Mouse (Mus musculus) megakaryocyte, embryonic 14.5 days (primary cell): Measurements from ENCODE around the gene Gipc1. TPM values are rescaled to one million over a fixed set of nuclear protein-coding genes. Genes with fewer than 3 reads are reported as not detected.

ENCODE experiments used
- H3K27me3 ChIP-seq: replicated peaks from 2 replicates; pipeline ENCODE3; 2012; ENCODE audit warnings: inconsistent platforms
- H3K36me3 ChIP-seq: replicated peaks from 2 replicates; pipeline ENCODE3; 2012; ENCODE audit warnings: low read length, inconsistent platforms, mixed read lengths
- H3K4me1 ChIP-seq: 2 replicates; pipeline ENCODE4 v1.6.1; 2012; ENCODE audit warnings: inconsistent platforms
- H3K4me3 ChIP-seq: replicated peaks from 2 replicates; pipeline ENCODE3; 2012; ENCODE audit warnings: moderate library complexity, mild to moderate bottlenecking, inconsistent platforms
- H3K9me3 ChIP-seq: 2 replicates; pipeline ENCODE4 v1.6.1; 2012; ENCODE audit warnings: inconsistent platforms
- FLI1 ChIP-seq: IDR thresholded peaks from 2 replicates; pipeline ENCODE4 v1.6.1; 2012; ENCODE audit warnings: low read length, inconsistent platforms, mixed read lengths
- GATA1 ChIP-seq: IDR thresholded peaks from 3 replicates; pipeline ENCODE4 v1.6.1; 2012; ENCODE audit warnings: mixed read lengths, low read length, inconsistent platforms, borderline replicate concordance
- polyA plus RNA-seq: library from polyadenylated mRNA; stranded (reverse); fragments of >175 nt; gene quantifications from 2 replicates; pipeline ENCODE4 v1.2.3, GENCODE M21; 2012; ENCODE audit warnings: low replicate concordance; ENCODE audit not compliant: insufficient read depth

Gipc1 gene
- polyA plus RNA-seq, 1 experiment, result 306 TPM

DNA sequence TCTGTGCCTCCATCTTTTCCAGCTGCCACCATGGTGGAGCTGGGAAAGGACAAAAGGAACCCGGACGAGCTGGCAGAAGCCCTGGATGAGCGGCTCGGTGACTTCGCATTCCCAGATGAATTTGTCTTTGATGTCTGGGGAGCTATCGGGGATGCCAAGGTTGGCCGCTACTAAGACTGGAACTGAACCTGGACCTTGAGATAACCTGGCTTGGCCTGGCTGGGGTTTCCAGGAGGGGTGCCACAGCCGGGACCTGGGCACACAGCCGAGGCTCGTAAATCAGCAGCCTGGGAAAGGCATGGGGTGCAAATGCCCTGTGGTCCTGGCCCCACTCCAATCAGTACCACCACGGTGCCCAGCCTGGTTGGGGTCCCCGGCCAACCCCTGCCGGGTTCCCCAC lies 11.6 kb downstream of the Gipc1 start:
- Histone ChIP-seq H3K4me1 (peaks cover 61% of the 10 kb centered on the region), H3K9me3 (0 out of 2 replicates have a peak, but pooled peaks cover 7% of the 10 kb centered on the region), H3K4me3 (no peak overlapping the region), H3K27me3 (no peaks in the 10 kb centered on the region), H3K36me3 (peaks cover 97% of the 10 kb centered on the region)
- TF ChIP-seq FLI1 (no peak), GATA1 (no peak)

- Histone ChIP-seq H3K27me3 (no peaks in the 10 kb centered on the region), H3K9me3 (0 out of 2 replicates have a peak, but pooled peaks cover 7% of the 10 kb centered on the region), H3K4me3 (no peak overlapping the region), H3K4me1 (peaks cover 56% of the 10 kb centered on the region), H3K36me3 (peaks cover 99% of the 10 kb centered on the region)
- TF ChIP-seq GATA1, result no peak
- no peak for TF ChIP-seq FLI1
Measured at GRCm38 (mm10) chr8:83664931-83665625, 12.6 kb downstream of the Gipc1 start.

DNA sequence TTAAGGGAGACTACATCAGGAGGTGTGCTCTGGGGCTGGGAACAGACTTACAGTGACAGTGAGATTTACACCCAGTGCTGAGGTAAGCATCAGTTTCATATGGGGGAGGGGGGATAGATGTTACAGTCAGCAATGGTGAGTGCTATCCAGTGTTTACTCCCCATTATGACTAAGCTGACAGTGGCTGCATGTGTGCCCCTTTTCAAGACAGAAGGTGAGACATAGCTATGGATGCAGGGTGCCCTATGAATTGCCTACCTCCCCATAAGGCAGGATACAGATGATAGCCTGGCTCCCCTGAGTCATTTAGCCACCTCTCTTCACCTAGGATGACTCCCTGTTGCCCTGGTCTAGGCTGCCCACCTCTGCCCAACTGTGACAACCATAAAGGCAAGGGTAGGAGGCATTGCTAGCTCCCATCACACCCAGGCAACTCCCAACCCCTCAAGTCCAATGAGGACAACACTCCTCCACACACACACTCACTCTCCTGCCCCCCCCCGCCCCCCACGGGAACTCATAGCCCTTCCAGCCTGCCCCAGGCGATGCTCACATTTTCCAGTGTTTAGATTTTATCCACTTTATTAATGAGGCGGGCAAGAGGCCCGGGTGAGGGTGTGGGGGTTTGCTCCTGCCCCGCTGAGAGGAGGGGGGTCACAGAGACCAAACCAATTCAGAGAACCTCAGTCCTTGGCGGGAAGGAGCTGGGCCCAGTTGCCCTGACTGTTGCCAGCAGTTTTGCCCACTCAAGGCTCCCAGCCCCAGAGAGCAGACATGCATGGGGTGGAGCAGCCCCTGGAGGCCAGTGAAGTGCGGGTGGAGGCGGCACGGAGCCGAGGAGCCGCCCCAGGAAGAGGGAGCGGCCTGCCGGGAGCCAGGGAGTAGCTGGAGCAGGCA lies 13.7 kb downstream of the Gipc1 start, which contains the start of gene Ptger1:
Gene Ptger1, plus strand, starts transcription at position 710 of the 897 bp plus-strand sequence.
- TF ChIP-seq FLI1 (no peak), GATA1 (no peak)
- H3K4me3 ChIP-seq, result no peak within 1 kb of the TSS
- H3K9me3 ChIP-seq, result 0 out of 2 replicates have a peak, but pooled peaks cover 7% of the 10 kb centered on the region
- H3K27me3 ChIP-seq, result no peaks in the 10 kb centered on the region
- H3K36me3 ChIP-seq, result peaks cover 99% of the 10 kb centered on the region
- peaks cover 53% of the 10 kb centered on the region for H3K4me1 ChIP-seq

DNA sequence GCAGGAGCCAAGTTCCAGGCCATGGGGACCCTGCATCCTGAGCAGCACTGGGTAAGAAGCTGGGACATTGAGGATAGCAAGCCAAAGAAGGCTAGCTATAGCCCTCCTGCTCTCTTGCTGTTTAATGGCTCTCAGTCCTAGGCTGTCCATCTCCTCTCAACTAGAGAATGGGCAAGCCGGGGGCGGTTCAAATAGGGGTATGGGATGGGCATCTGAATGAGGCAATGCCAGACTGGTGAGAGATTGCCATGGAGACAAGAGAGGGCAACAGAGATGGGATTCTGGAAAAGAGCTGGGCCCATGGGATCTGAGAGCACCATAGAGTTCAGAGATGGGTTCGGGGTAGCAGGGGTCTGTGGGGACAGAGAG lies 14.4 kb downstream of the Gipc1 start:
- Histone ChIP-seq H3K4me3 (no peak overlapping the region), H3K36me3 (peaks cover 99% of the 10 kb centered on the region), H3K9me3 (0 out of 2 replicates have a peak, but pooled peaks cover 7% of the 10 kb centered on the region), H3K4me1 (peaks cover 47% of the 10 kb centered on the region), H3K27me3 (no peaks in the 10 kb centered on the region)
- TF ChIP-seq FLI1, result no peak
- no peak for TF ChIP-seq GATA1

- peaks cover 40% of the 10 kb centered on the region for H3K4me1 ChIP-seq
- H3K4me3 ChIP-seq, result no peak overlapping the region
- TF ChIP-seq GATA1 (no peak), FLI1 (no peak)
- 0 out of 2 replicates have a peak, but pooled peaks cover 7% of the 10 kb centered on the region for H3K9me3 ChIP-seq
- peaks cover 99% of the 10 kb centered on the region for H3K36me3 ChIP-seq
- H3K27me3 ChIP-seq, result no peaks in the 10 kb centered on the region
Measured at GRCm38 (mm10) chr8:83667526-83667925, 15.0 kb downstream of the Gipc1 start.

GRCm38 (mm10) chr8:83668010-83668916 lies 15.8 kb downstream of the Gipc1 start:
- Histone ChIP-seq H3K9me3 (0 out of 2 replicates have a peak, but pooled peaks cover 7% of the 10 kb centered on the region), H3K4me1 (peaks cover 35% of the 10 kb centered on the region), H3K36me3 (peaks cover 99% of the 10 kb centered on the region), H3K27me3 (no peaks in the 10 kb centered on the region), H3K4me3 (no peak overlapping the region)
- no peak for TF ChIP-seq GATA1
- no peak for TF ChIP-seq FLI1

GRCm38 (mm10) chr8:83669013-83669412 lies 16.5 kb downstream of the Gipc1 start:
- Histone ChIP-seq H3K4me3 (no peak overlapping the region), H3K9me3 (0 out of 2 replicates have a peak, but pooled peaks cover 7% of the 10 kb centered on the region), H3K4me1 (peaks cover 35% of the 10 kb centered on the region), H3K36me3 (peaks cover 99% of the 10 kb centered on the region), H3K27me3 (no peaks in the 10 kb centered on the region)
- TF ChIP-seq FLI1 (no peak), GATA1 (no peak)

DNA sequence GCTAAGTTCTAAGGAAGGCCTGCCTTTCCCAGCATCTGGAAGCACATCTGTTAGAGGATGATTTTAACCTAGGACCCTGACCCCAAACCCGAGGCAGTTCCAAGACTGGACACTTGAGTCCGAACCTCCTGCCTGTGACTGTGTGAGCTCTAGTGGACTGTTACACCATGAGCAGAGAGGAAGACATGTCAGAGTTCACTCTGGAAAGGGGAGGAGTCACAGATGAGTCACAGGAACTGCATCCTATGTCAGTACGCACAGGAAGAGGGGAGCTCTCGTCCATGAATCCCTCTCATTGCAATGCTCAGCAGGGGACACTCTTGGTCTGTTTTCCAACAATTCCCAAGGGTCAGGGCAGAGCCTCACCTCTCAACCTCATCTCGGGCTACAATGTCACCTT lies 20.5 kb downstream of the Gipc1 start:
- Histone ChIP-seq H3K36me3 (peaks cover 100% of the 10 kb centered on the region), H3K4me1 (peaks cover 9% of the 10 kb centered on the region; the same call in 1 of the 2 replicates), H3K27me3 (no peaks in the 10 kb centered on the region), H3K4me3 (no peak overlapping the region), H3K9me3 (0 out of 2 replicates have a peak, but pooled peaks cover 7% of the 10 kb centered on the region)
- no peak for TF ChIP-seq GATA1
- no peak for TF ChIP-seq FLI1

GRCm38 (mm10) chr8:83674497-83674896 lies 22.0 kb downstream of the Gipc1 start:
- no peaks in the 10 kb centered on the region for H3K9me3 ChIP-seq
- TF ChIP-seq GATA1, result no peak
- TF ChIP-seq FLI1, result no peak

More at GRCm38 (mm10) chr8:83674497-83674896, 22.0 kb downstream of the Gipc1 start:
- peaks cover 9% of the 10 kb centered on the region; the same call in 1 of the 2 replicates for H3K4me1 ChIP-seq
- H3K36me3 ChIP-seq, result peaks cover 100% of the 10 kb centered on the region
- H3K27me3 ChIP-seq, result no peaks in the 10 kb centered on the region
- no peak overlapping the region for H3K4me3 ChIP-seq
